Mouse (Mus musculus): ENCODE measurements around the gene Zfp383.
"Not testable (repeated sequence)": the region's sequence is repeated elsewhere in the genome, so short reads cannot be mapped to it uniquely, and the experiment has no call there.

The Zfp383 gene

DNA sequence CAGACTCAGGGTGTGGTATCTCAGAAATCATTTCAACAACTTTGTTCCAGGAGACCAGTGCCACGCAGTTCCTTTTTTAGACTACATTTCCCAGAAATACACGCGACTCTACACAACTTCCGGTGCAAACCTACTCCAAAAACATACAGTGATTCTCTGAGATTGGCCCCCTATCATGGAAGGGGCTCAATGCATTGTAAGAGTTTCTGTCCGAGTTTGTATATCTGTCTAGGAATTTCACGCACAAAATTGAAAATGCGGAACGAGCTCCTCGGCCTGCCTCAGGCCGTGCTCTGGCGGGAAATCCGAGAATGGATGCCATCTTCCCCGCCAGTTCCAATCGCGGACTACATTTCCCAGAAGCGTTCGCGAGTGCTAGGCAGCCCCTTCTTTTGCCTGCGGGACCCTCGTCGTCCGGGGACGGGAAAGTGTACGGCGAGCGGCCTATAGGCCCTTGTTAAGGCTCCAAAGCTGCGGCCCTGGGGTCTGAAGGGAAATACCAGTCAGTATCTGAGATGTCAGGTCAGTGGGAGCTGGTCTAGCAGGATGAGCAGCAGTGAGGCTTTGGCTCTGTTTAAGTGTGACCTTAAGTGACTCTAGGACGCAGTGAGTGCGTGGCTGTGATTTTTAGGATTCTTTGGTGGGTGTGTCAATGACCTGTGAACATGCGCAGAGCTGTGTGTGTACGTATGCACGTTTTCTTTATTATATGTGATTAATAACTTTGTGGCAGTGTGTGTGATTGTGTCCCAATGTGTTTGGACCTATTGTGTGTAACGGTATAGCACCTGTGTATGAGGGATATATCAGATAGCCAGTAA lies at the start of gene Zfp383:
Zfp383 (plus strand) TSS at position 94 of the 821 bp plus-strand sequence.
- DNase-seq (ENCODE audit: low spot score): peak; percentile 94

DNA sequence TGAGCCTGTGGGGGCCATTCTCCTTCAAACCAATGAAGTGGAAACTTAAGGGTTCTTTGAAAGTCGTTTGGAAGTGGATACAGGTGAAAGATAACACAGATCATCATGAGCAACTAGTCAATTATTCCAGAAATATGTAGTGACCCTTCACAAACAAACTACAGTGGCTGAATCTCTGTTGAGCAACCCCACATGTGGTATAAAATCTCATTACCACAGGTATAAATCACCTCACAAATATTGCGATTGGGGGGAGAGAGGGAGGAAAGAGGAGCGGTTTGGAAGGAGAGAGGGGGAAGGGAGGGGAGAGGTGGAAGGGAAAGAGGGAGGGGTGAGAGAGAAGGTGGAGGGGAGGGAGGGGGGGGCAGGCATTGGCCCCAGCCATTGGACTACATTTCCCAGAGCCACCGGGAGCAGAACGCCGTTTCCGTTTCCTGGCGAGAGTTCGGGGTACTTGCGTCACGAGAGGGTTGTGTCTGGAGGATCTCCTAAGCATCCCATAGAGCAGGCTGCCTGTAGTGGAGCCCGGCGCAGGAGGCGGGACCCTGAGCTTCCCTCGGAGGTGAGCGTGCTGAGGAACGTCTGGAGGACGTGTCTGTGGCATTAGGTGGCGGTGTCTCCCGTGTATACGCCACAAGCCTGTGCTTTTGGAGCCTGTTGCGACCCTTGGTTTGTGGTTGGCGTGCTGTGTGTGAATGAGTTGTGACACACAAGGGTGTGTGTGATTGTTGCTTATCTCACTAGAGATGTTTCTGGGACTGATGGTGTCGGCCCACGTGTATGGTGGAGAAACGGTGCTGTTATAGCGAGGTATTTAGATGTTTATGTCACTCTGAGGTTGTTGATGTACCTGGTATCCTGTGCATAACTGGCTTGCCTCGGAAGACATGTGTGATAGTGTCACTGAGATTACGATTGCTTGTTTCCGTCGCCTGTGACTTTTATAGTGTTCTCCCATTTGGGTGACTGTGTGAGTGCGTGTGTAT lies 48.2 kb upstream of the Zfp383 start, which contains the start of gene Zfp420:
Zfp420 (plus strand) TSS at position 448 of the 986 bp plus-strand sequence.
- DNase-seq (ENCODE audit: low spot score): peak; percentile 86

GRCm38 (mm10) chr7:29861660-29862059 lies 46.4 kb upstream of the Zfp383 start:
- no peak for DNase-seq (ENCODE audit: low spot score)

DNA sequence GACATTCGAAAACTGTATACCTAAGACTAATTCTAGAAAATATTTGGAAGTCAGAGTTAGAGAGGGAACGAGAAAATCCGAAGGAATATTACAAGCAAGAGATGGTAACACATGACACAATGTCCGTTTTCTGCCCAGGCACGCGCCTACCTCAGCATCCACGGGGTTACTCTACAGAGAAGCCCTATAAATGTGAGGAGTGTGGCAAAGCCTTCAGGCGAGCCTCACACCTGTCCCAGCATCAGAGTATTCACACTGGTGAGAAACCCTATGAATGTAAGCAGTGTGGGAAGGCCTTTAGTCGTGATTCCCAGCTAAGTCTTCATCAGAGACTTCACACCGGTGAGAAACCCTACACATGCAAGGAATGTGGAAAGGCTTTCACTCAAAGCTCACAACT lies 33.8 kb upstream of the Zfp383 start:
- no peak for DNase-seq (ENCODE audit: low spot score)

DNA sequence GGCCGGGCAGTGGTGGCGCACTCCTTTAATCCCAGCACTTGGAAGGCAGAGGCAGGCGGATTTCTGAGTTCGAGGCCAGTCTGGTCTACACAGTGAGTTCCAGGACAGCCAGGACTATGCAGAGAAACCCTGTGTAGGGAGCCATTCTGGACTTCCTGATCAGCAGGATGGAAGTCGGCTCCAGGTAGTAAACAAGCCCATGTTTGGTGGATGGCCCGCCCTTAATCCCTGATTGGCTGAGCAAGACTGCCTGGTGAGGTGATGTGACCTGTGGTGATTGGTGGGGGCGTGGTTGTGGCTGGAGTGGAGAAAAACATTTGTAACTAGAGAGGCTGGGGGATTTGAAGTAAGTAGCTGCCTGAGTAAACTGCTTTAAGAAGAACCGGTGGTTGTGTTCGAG lies 30.5 kb upstream of the Zfp383 start:
- DNase-seq (ENCODE audit: low spot score): not testable (repeated sequence)

DNA sequence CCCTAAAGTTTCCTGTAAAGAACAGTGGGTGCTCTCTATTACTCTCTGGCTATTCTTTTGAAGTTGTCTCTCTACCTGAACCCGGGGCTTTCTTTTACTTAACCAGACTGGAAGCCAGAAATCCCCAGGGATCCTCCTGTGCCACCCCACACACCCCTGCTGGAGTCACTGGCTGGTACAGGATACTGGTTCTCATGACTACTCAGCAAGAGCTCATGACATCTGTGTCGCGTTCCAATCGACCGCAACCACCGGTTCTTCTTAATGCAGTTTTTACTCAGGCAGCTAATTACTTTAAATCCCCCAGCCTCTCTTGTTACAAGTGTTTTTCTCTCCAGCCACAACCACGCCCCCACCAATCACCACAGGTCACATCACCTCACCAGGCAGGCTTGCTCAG lies 28.0 kb upstream of the Zfp383 start:
- DNase-seq (ENCODE audit: low spot score): no peak

- DNase-seq (ENCODE audit: low spot score): no peak
These were observed 27.1 kb upstream of the Zfp383 start for GRCm38 (mm10) chr7:29880916-29881315.

- no peak for DNase-seq (ENCODE audit: low spot score)
These were observed 17.5 kb upstream of the Zfp383 start for GRCm38 (mm10) chr7:29890501-29890900.

GRCm38 (mm10) chr7:29892756-29893155 lies 15.3 kb upstream of the Zfp383 start:
- no peak for DNase-seq (ENCODE audit: low spot score)

DNA sequence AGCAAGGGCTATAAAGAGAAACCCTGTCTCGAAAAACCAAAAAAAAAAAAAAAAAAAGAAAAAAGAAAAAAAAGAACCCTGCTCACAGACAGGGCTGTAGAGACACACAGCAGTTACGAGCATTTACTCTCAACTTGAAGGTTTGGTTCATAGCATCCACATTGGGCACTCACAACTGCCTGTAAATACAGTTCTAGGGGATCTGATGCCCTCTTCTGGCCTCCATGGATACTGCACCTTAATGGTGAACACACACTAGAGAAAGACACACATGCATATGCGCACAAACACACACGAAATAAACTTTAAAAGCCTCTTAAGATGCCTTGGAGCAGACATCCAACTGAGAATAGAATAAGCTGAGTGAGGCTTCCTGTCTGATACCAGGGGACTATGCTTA lies 9.7 kb upstream of the Zfp383 start:
- no peak for DNase-seq (ENCODE audit: low spot score)

DNA sequence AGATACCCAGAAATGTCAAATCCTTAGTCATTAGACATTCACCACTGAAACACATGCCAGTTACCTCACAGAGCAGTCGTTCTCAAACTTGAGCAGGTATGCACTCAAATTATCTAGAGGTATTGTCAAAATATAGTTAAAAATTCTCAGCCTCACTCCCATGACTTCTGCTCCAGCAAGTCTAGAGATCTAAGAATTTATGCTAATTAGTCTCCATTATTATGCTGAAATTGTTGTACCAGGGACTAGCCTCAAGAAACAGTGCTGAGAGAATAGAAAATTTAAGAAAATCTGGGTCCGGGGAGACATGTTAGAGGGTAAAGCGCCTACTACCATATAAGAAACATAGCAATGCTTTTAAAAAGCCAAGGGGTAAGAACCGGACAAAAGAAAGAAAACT lies 3.9 kb upstream of the Zfp383 start:
- DNase-seq (ENCODE audit: low spot score): no peak

DNA sequence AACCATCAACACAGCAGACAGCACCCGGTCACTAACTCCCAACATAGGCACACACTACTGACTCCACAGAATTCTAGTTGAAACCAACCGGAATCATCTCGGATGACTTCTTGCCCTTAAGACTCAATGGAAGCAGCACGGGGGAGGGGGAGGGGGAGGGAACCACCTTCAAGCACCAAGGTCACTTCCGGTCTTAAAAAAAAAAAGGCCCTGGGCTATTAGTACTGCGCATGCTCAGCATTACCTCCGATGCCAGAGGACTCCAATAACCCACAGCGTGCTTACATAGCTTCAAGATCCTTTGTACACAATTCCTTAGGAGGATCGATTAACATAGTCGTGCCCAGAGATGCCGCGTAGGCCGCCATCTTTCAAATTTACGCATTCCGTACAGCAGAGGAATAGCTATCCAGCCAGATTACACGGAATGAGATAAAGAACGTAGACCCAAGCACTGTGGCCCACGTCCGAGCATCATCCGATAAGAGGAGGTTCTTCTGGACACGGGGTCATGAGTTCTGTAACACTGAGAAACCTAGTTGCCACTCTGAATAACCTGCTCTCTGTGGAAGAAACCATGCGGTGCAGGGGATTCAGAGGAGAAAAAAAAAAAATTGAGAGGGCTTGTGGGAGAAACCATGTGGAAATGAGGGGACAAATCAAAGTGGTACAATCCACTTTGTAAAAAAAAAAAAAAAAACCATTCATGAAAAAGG lies 1.9 kb upstream of the Zfp383 start, which contains the start of gene Zfp27:
Zfp27 (minus strand) TSS at position 607 of the 716 bp plus-strand sequence.
- DNase-seq (ENCODE audit: low spot score): peak; percentile 91

- DNase-seq (ENCODE audit: low spot score): no peak
These were observed 1.4 kb upstream of the Zfp383 start for GRCm38 (mm10) chr7:29906682-29907058.

DNA sequence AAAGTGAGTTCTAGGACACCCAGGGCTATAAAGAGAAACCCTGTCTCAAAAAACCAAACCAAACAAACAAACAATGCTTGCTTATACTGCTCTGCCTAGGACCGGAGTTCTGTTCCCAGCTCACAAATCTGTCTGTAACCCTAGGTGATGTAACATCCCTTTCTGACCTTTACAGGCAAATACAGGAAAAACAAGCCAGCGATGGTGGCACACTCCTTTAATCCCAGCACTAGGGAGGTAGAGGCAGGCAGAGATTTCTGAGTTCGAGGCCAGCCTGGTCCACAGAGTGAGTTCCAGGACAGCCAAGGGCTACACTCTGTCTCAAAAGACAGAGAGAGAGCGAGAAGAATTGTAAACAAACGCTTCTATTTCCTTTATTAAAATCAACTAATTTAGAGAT lies 817 bp upstream of the Zfp383 start:
- DNase-seq (ENCODE audit: low spot score): no peak

GRCm38 (mm10) chr7:29910252-29910651 lies 2.2 kb downstream of the Zfp383 start:
- no peak for DNase-seq (ENCODE audit: low spot score)

GRCm38 (mm10) chr7:29912172-29912571 lies 4.1 kb downstream of the Zfp383 start:
- DNase-seq (ENCODE audit: low spot score): no peak

DNA sequence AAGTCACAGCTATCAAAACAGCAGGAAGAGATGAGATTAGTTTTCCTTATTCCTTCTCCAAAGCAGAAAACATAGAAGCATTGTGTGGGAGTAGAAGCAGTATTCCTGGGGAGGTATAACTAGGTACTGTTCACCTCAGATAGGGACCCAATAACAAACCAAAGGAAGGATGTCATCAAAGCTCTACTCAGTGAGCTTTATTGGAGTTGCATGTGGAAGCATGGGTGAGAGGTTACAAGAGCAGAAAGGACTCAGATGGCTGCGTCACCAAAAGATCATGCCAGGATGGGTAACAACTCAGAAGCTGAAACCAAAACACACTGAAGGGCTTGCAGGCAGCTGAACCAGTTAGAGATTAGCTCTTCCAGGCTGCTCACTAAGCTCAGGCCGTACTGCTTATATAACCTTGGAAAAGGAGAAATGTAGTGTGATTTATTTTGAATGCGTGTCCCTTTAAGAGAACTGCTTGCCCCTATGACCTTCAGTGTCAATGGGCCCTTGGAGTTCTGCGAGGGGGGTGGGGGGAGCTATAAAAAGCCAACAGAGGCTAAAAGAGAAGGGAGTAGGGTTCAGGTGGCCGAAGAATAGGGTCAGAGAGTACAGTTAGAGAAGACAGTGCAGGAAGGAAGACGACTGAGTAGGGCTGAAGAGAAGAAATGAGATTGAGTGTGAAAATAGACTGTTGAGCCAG lies 9.5 kb downstream of the Zfp383 start:
- peak; percentile 47 for DNase-seq (ENCODE audit: low spot score)

DNA sequence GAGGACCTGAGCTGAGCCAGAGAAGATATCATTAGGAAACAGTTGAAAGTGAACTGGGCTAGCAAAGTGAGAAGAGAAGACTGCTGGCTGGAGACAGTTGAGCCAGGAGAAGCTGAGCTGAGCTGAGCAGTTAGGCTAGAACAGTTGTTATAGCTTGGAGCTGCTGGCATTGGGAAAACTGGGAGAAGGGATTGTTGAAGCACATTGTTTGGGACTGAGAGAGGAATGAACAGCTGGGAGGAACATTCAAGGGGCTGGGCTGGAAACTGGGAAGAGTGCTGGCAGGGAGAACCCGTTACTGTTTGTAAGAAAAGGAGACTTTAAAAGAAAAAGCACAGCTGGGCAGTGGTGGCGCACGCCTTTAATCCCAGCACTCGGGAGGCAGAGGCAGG lies 10.0 kb downstream of the Zfp383 start:
- DNase-seq (ENCODE audit: low spot score): no peak

GRCm38 (mm10) chr7:29921439-29922093 lies 13.5 kb downstream of the Zfp383 start:
- DNase-seq (ENCODE audit: low spot score): no peak

DNA sequence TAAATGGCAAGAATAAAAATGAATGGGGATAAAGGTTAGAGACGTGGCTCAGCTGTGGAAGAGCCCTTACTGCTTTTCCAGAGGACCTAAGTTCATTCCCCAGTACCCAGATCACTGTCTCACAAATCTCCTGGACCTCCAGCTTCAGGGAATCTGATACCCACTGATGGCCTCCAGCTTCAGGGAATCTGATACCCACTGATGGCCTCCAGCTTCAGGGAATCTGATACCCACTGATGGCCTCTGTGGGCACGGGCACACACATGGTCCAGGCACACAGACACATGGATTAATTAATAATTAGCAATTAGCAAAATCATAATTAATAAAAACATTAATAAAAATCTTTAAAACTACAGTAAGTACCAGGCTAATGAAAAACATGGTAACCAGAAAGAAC lies 14.8 kb downstream of the Zfp383 start:
- no peak for DNase-seq (ENCODE audit: low spot score)

- no peak for DNase-seq (ENCODE audit: low spot score)
These were observed 30.8 kb downstream of the Zfp383 start for GRCm38 (mm10) chr7:29938856-29939255.
